In the genomic region with DNA sequence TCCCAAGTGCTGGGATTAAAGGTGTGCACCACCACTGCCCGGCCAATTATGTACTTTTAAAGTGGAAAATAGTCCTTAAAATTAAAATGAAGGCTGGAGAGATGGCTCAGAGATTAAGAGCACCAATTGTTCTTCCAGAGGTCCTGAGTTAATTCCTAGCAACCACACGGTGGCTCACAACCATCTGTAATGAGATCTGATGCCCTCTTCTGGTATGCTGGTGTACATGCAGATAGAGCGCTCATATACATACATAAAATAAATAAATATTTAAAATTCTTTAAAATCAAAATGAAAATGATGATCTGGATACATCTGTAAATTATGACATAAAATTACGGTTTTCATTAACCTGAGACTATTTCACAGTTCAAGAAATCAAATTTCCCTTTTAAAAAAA, we compare ENCODE assay signal across 32 mouse cellular contexts.
A peak's percentile ranks its signal among the peaks of the same experiment; 100 is the strongest.
DNase-seq lines count a peak whose midpoint lies in the region; ATAC-seq and TF ChIP-seq lines count a peak whose summit lies in the region.
"Had no signal": no experiment of that assay in that cellular context is flagged by ENCODE, and none has a peak within 500 bp of the region (broad histone marks: within the 10 kb centered on the region; RNA-seq: fewer than 3 reads in every experiment).

No protein-coding gene starts in this region.

- DNase-seq in gastrocnemius, adult 2 months: no peak
- no peak for DNase-seq in gastrocnemius, postnatal 10 days
- DNase-seq in liver, embryonic 14.5 days (ENCODE audit: low read depth in 3 of 3, low spot score in 3 of 3): no peak
- DNase-seq in ZHBTc4 (ENCODE audit: low read depth, low spot score): peak; percentile 48
- no peak for DNase-seq in urinary bladder, postnatal 36 days (ENCODE audit: low spot score in 2 of 2)
- DNase-seq: adrenal gland, postnatal 14 days; cerebellum, adult 11 months; cerebellum, adult 9-10 months; embryo, embryonic 11 days; gastrocnemius, postnatal 14 days; heart, postnatal 36 days; kidney, adult 9 months; kidney, postnatal 10 days; lung, adult 2 months; lung, postnatal 36 days; retina, postnatal 1 day; right cerebral cortex, postnatal 25 days; spleen, adult 18-20 months; thymus, adult 2 months; thymus, postnatal 36 days had no signal

- H3K36me3 ChIP-seq in liver, embryonic 14.5 days (replicated peaks; ENCODE audit: control insufficient read depth, insufficient read depth, low read depth): peaks cover 5% of the 10 kb centered on the region
- peaks cover 58% of the 10 kb centered on the region for H3K36me3 ChIP-seq in liver, embryonic 12.5 days
- H3K36me3 ChIP-seq in E14TG2a.4 (ENCODE audit: insufficient read depth, low read length): peaks cover 16% of the 10 kb centered on the region; the same call in 1 of the 2 replicates

- H3K4me3 ChIP-seq in gastrocnemius, adult 2 months: no peak overlapping the region
- H3K4me3 ChIP-seq in liver, embryonic 14.5 days (ENCODE audit: insufficient read depth in 1 of 2, low read depth in 2 of 2, low read length in 2 of 2): no peak overlapping the region
- H3K4me3 ChIP-seq in liver, embryonic 12.5 days: no peak overlapping the region
- no peak overlapping the region for H3K4me3 ChIP-seq in E14TG2a.4 (replicated peaks; ENCODE audit: low read length)
- H3K4me3 ChIP-seq: embryonic facial prominence, embryonic 12.5 days; hindbrain, embryonic 12.5 days; intestine, embryonic 15.5 days; limb, embryonic 13.5 days; megakaryocyte, embryonic 14.5 days; midbrain, embryonic 12.5 days had no signal

- peaks cover 0 to 2% of the 10 kb centered on the region in 2 experiments; a peak in 1 of 4 replicates for H3K4me1 ChIP-seq in liver, embryonic 14.5 days (replicated peaks; ENCODE audit: control insufficient read depth in 2 of 2, insufficient read depth in 2 of 2, low read length in 1 of 2)
- no peaks in the 10 kb centered on the region for H3K4me1 ChIP-seq in liver, embryonic 12.5 days
- no peaks in the 10 kb centered on the region for H3K4me1 ChIP-seq in E14TG2a.4 (replicated peaks; ENCODE audit: low read depth, low read length)
- H3K4me1 ChIP-seq: embryonic facial prominence, embryonic 12.5 days; hindbrain, embryonic 12.5 days; intestine, embryonic 15.5 days; limb, embryonic 13.5 days; midbrain, embryonic 12.5 days had no signal

- no peak overlapping the region for H3K9ac ChIP-seq in liver, embryonic 14.5 days (replicated peaks)
- no peak overlapping the region for H3K9ac ChIP-seq in liver, embryonic 12.5 days
- H3K9ac ChIP-seq: embryonic facial prominence, embryonic 12.5 days; hindbrain, embryonic 12.5 days; intestine, embryonic 15.5 days; limb, embryonic 13.5 days; midbrain, embryonic 12.5 days had no signal

- peak; percentile 13; the same call in 1 of the 2 replicates for TF ChIP-seq CTCF in gastrocnemius, adult 2 months (IDR thresholded peaks at IDR 0.05)
- peak; percentile 18; the same call in 1 of the 2 replicates for TF ChIP-seq CTCF in liver, embryonic 14.5 days (IDR thresholded peaks at IDR 0.05; ENCODE audit: low read depth)
- TF ChIP-seq CTCF in E14TG2a.4 (conservative IDR thresholded peaks at IDR 0.05; ENCODE audit: low read length): peak; percentile 50

- WGBS in liver, embryonic 14.5 days (ENCODE audit: insufficient replicate concordance): 84% methylated on average over 4 of the region's 4 CpGs
- WGBS in liver, embryonic 12.5 days (ENCODE audit: insufficient replicate concordance): 93% methylated on average over 4 of the region's 4 CpGs

- intact Hi-C loops in gastrocnemius, adult 2 months (cut with DNase I): no loop called here

- no peak overlapping the region for H3K4me2 ChIP-seq in liver, embryonic 14.5 days (ENCODE audit: low read depth)
- no peak overlapping the region for H3K4me2 ChIP-seq in liver, embryonic 12.5 days
- H3K4me2 ChIP-seq: embryonic facial prominence, embryonic 12.5 days; heart, embryonic 11.5 days; hindbrain, embryonic 12.5 days; intestine, embryonic 15.5 days; limb, embryonic 13.5 days; liver, embryonic 11.5 days; midbrain, embryonic 12.5 days had no signal

- ATAC-seq in liver, embryonic 14.5 days (ENCODE audit: insufficient read depth): no peak
- no peak for ATAC-seq in liver, embryonic 12.5 days
- ATAC-seq: forebrain, embryonic 16.5 days; hindbrain, postnatal 0 days; intestine, embryonic 15.5 days had no signal

- H3K27me3 ChIP-seq in liver, embryonic 14.5 days (ENCODE audit: control insufficient read depth, insufficient read depth, low read length): no peaks in the 10 kb centered on the region
- H3K27me3 ChIP-seq in liver, embryonic 12.5 days (replicated peaks): no peaks in the 10 kb centered on the region
- no peaks in the 10 kb centered on the region for H3K27me3 ChIP-seq in E14TG2a.4 (ENCODE audit: insufficient read depth, low read length)
- H3K27me3 ChIP-seq: embryonic facial prominence, embryonic 12.5 days; hindbrain, embryonic 12.5 days; intestine, embryonic 15.5 days; limb, embryonic 13.5 days; megakaryocyte, embryonic 14.5 days; midbrain, embryonic 12.5 days had no signal

- H3K27ac ChIP-seq in gastrocnemius, adult 2 months: no peak overlapping the region
- no peak overlapping the region for H3K27ac ChIP-seq in liver, embryonic 14.5 days
- no peak overlapping the region for H3K27ac ChIP-seq in liver, embryonic 12.5 days
- H3K27ac ChIP-seq: embryonic facial prominence, embryonic 12.5 days; hindbrain, embryonic 12.5 days; hindbrain, postnatal 0 days; intestine, embryonic 15.5 days; limb, embryonic 13.5 days; midbrain, embryonic 12.5 days had no signal

- TF ChIP-seq EP300 in liver, embryonic 14.5 days (IDR thresholded peaks at IDR 0.05; ENCODE audit: low read depth): no peak

- no peaks in the 10 kb centered on the region for H3K9me3 ChIP-seq in liver, embryonic 14.5 days (ENCODE audit: control insufficient read depth, low read length)
- H3K9me3 ChIP-seq in liver, embryonic 12.5 days (replicated peaks): no peaks in the 10 kb centered on the region
- H3K9me3 ChIP-seq in E14TG2a.4 (ENCODE audit: low read length): no peaks in the 10 kb centered on the region
- H3K9me3 ChIP-seq: embryonic facial prominence, embryonic 12.5 days; hindbrain, embryonic 12.5 days; intestine, embryonic 15.5 days; limb, embryonic 13.5 days; megakaryocyte, embryonic 14.5 days; midbrain, embryonic 12.5 days had no signal
